Mouse (Mus musculus): ENCODE data around the gene Tex2.
"Not testable (repeated sequence)": the region's sequence is repeated elsewhere in the genome, so short reads cannot be mapped to it uniquely, and the experiment has no call there.

Tex2 gene

DNA sequence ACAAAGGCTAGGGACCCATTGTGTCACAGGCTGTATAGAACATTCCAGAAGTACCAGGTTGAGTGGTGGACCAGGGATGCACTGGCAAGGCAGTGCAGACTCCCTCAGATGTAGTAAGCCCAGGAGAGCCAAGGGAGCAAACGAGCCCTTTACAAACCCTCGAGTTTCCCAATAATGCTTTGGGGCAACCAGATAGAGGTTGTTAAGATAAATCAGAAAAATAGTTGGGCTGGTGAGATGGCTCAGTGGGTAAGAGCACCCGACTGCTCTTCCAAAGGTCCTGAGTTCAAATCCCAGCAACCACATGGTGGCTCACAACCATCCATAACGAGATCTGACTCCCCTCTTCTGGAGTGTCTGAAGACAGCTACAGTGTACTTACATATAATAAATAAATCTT lies 5.5 kb upstream of the Tex2 start:
- DNase-seq (ENCODE audit: low spot score), result not testable (repeated sequence)

DNA sequence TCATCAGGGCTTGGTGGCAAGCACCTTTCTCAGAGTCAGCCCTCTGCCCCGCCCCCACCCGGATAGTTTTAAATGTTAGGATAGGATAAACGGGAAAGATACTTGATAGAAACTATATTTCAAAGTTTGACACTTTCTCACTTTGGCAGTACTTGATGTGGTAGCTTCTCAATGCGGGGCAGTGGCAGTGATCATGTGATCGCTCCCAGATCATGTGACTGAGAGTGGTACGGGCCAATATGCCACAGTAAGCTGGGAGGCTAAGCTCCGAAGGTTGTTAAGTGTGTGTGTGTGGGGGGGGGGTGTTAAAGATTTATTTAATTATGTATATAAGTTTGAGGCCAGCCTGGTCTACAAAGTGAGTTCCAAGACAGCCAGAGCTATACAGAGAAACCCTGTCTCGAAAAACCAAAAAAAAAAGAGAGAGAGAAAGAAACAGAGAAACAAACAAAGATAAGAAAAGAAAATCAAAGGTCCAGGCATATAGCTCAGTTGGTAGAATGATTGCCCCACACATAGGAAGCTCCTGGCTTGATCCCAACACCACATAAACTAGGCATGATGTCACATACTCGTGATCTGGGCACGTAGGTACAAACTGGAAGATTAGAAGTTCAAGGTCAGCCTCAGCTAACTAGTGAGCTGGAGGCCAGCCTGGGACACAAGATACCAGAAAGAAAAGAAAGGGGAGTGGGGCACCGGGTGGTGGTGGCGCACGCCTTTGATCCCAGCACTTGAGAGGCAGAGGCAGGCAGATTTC lies 4.8 kb upstream of the Tex2 start:
- DNase-seq (ENCODE audit: low spot score), result no peak

DNA sequence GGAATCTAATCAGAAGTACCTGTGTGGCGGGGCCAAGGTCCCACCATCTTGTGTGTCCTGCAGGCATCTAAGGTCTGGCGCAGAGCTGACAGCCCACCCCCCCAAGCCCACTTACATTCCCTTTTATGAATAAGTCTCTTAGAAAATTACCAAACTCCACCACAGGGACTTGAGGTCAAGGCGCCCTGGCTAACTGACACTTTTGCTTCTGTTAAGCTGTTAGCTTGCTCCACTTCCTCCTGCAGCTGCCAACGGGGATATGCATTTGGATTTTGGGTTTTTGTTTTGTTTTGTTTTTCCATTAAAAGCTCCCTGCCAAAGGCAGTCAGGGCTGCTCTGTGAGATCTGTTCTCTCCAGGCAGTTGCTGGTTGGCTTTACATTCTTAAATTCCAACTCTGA lies 2.3 kb upstream of the Tex2 start:
- DNase-seq (ENCODE audit: low spot score), result no peak

DNA sequence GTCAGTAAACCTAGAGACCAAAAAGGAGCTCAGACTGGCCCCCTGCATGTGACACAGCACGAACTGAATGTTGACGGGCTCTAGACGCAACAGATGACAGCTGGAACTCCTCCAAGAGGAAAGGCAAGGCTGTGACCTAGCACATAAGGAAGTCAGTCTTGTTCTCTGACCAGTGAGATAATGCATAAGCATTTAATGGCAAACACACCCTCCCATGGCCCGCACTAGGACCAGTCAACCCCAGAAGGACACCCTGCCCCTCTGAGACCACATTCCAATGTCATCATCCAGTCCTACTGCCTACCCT lies 1.1 kb upstream of the Tex2 start:
- peak; percentile 33 for DNase-seq (ENCODE audit: low spot score)

DNA sequence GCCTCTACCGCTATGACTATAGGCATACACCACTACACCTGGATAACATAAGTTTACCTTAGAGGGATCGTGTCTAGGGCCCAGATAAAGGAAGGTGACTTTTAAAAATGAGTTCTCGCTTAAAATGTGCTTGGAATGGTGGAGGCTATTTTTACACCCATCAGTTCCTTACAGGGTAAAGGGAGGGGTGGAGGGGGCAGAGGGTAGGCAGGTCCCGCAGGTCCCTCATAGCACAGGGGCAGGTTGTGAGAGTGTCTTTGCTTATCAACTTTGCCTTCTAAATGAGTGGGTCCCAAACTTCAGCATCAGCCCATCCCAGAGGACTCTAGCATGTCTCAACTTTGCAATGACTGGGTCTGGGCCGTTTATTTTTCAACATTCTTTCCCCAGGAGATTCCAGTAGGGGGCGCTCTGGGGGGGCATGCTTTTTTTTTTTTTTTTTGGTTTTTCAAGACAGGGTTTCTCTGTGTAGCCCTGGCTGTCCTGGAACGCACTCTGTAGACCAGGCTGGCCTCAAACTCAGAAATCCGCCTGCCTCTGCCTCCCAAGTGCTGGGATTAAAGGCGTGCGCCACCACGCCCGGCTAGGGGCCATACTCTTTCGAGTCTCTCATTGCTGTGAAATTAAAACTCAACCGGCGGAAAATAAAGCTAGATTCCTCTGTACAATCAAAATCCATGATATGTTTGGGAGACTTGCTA lies 565 bp upstream of the Tex2 start:
- DNase-seq (ENCODE audit: low spot score), result no peak

DNA sequence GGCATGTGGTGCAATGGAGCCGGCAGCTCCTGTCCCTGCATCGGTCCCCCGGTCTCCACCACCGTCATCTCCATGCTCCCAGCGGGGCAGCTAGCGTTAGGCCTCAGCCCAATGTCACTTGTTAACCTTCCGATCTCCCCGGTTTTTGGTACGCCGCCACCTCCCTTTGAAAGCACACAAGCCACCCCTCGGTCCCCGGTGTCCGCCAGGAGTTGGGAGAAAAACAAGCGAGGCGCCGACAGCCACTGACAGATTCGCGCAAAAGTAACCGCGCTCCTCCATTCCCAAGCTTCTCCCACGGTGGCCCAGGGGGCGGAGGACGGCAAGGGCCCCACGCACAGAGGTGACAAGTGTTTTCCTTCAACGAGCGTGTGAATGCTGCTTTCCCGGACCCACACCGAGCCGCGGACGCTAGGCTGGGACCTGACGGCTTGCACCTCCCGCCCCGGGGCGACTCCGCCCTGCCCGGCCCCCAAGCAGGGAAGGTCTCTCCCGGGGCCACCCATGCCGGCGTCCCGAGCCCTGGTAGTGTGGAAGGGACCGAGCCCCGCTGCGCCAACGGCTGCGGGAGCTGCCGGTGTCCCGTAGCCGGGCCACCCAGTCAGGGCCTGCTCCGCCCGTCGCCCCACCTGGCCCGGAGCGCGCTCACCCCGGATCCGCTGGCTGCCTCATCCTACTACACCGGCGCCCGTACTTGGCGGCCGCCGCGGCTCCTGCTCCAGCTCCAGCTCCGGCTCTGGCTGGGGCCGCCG lies 838 bp downstream of the Tex2 start:
- DNase-seq (ENCODE audit: low spot score), result peak; percentile 67

DNA sequence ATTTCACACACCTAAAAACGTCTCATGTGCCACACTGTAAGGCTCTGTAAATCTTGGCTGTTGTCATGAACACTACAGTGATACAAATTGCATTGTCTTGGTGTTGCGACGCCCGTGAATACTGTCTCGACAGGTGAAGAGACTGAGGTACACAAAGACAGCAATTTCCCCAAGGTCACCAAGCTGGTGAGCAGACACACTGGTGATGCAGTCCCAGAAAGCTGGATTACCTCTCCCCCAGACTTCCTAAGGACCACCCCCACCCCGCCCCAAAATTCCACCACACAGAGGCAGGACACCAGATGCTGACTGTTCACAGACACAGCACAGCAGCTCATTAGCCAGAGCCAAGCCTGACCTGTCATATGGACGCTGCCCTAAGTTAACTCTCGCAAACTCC lies 3.5 kb downstream of the Tex2 start:
- no peak for DNase-seq (ENCODE audit: low spot score)

DNA sequence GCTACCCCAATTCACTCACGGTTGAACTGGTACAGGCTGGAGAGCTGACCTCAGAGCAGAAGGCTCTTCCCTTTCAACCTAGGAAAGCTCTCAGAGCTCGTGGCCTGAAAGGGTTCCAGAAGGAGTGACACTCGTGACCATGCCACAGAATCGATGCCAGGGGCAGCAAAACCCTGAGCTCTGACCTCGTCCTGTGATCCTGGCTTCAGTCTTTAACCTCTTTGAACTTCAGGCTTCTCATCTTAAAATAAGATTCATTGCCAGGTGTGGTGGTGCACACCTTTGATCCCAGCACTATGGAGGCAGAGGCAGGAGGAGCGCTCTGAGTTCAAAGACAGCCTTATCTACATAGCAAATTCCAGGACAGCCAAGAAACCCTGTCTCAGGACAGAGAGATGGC lies 5.9 kb downstream of the Tex2 start:
- DNase-seq (ENCODE audit: low spot score), result no peak

DNA sequence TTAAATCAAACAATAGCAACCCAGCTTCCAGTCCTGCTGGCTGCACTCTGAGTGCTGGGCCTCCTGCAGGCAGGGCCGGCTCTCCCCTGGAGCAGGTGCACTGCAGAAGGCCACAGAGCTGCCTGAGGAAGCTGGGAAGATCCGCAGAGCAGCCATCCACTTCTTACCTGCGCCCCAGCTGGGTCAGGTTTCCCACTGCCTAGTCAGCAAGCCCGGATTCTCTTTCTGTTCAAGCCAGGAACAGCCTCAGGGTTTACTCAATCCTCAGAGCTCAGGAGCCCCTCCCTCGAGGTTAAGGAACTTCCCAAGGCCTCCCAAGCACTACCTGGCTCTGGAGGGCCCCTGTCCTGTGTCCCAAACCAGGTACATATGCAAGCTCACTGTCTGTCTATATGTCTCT lies 7.2 kb downstream of the Tex2 start:
- DNase-seq (ENCODE audit: low spot score), result no peak

DNA sequence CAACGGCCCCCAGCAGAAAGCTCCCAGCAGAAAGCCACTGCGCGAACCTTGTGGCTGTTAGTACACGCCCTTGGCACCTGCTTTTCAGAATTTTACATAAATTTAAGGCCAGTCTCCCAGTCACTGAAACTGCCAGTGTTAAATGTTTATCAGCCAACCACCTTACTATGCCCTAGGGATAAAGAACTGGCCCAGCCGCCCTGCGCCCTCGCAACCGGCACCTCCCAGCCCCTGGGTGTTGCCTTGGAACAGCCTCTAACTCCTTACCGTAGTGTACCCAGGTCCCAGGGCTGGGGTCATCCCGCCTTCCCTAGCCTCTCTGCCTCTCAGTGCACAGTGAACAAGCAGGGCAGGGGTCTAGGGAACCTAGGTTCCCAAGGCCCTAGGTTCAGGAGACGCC lies 10.0 kb downstream of the Tex2 start:
- no peak for DNase-seq (ENCODE audit: low spot score)

DNA sequence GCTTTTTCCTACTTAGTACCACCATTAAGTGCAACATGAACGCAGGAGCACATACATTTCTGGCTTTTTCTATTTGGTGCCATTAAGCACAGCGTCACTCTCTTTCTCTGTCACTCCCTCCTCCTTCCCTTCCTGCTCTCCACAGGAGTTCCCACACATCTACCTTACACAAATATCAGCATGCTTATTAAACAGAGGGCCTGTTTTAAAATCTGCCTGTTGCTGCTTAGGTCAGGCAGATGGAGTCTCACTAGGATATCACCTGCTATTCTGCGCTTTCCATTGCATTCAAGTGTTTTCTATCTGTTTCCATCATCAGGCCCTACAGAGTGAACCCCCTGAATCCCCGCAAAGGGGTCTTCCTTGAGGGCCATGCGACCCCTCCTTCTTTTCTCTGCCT lies 13.1 kb downstream of the Tex2 start:
- DNase-seq (ENCODE audit: low spot score), result no peak

DNA sequence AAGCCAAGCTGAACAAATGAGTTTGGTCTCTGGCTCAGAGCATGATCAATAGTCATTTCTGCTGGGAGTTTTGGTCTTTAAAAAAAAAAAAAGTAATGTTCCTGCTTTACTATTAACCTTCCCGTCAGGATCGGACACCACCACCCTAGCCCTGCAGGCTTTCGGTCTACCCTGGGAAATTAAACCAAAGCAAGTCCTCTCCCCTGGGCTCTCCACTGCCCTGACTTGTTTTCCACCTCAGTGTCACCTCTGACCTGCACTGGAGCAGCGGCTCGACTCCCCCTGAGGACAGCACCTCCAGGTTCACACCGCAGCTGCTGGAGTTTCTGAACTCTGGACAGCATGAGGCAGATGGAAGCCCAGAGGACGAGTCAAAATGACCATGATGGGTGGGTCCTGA lies 13.9 kb downstream of the Tex2 start:
- no peak for DNase-seq (ENCODE audit: low spot score)

DNA sequence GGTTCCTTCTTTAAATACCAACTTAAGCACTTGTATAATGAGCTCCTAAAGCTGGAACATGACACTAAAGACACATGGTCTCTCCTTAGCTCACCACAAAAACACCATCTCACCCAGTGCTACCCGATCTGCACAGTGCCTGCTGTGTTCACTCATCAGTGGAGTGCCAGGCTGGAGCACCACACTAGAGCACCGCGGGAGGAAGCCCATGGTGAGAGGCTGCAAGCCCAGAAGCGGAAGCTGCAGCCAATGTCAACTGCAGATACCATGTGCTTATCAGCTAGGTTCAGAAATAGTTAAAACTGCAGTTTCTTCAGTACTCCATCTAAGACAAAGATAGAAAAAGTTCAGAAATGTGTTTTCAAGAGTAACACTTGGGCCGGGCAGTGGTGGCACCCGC lies 14.9 kb downstream of the Tex2 start:
- DNase-seq (ENCODE audit: low spot score), result no peak

DNA sequence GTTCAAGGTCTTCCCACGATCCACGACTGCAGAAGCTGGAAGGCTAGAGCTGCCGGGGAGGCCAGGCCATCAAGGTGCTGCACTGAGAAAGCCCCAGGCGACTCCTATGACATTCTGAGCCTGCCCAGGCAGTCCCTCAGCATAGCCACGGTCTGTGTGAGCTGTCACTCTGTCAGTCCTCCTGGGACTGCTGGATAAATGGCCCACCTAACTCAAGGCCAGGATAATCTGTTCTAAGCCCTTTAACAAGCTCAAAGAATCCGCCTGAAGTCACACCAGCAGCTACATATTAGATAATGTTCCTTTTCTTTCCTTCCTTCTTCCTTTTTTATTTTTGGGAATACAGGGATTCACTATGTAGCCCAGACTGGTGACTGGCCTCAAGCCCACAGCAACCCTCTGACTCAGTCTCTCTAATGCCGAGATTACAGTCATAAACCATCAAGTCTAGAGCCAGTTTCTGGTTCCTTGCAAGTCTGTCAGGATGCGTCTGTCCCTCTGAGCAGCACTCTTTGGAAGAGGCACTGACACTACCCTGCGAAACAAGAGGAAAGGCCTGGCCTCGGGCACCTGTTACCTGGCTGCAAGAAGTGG lies 15.4 kb downstream of the Tex2 start:
- no peak for DNase-seq (ENCODE audit: low spot score)

DNA sequence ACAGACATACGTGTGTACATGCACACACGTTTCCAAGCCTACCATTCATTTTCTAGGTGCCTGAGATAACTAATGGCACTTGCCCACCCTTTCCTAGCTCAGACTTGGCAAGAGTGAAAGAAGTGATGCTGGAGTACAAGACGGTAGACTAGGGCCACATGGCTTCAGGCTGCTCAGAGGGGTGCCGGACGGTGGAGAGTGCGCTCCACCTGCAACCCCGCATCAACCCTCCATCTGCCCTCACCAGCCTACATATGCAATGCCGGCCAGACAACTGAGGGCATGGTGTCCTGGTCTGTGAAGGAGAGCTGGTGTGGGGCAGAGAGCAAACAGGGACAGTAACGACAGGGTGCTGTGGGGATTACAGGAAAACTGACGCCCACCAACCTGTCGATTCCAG lies 22.0 kb downstream of the Tex2 start:
- no peak for DNase-seq (ENCODE audit: low spot score)

DNA sequence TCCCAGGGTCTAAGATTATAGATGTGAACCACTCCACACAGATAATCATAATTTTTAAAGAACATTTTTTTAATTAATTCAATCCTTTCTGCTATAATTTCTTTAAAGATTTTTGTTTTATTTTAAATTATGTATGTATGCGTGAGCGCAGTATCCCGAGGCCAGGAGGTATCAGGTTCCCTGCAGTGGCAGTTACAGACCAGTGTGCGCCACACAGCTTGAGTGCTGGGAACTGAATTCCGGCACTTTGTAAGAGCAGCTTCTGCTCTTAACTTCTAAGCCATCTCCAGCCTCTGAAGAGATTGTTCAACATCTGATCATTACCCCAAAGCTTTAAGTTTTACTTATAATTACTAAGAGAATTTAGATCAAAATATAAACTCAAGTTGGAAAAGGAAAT lies 23.1 kb downstream of the Tex2 start:
- no peak for DNase-seq (ENCODE audit: low spot score)

DNA sequence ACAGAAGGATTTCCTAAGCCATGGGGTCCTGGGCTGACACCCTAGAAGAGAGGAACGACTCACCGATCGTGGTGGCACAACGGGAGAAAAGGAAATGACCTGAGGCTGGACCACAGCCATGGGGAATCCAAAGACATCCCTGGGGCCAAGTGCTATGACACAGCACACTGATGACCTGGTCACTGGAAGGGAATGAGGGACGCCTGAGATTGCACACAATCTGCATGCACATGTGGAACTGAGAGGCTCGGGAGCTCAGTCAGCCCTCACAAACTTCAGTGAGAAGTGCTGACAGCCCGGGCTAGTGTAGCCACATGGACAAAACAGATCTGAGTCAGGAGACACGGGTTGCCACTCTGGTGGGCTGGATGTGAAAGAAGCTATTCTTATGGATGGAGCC lies 24.4 kb downstream of the Tex2 start:
- no peak for DNase-seq (ENCODE audit: low spot score)

DNA sequence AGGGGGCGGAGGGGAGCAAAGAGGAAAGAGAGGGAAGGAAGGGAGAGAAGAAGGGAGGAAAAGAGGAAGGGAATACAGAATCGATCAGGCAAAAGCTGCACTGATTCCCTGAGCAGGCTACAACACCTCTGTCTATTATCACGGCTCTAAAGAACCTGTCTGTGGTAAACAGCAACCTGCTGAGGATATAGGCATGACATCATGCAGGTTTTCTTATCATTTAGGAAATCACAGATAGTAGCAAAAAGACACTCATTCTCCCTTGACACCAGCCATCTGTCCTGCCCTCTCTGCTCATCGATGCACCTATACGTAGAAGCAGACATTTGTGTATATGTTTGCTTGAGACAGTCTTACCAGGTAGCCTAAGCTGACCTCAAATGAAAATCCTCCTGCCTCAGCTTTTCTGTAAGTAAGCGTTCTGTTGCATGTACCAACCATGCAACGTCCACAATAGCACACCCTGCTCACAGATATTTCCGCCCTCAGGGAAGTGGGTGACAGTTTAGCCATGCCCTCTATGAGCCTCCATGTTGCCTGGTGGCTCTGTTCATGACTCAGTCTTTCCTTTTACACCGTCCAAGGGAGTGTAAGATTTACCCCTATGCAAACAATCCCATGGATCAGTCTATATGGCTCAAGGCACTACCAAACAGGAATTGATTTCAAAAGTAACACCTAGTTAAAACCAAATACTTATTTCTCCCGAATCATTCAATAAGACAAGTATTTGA lies 25.3 kb downstream of the Tex2 start:
- no peak for DNase-seq (ENCODE audit: low spot score)

DNA sequence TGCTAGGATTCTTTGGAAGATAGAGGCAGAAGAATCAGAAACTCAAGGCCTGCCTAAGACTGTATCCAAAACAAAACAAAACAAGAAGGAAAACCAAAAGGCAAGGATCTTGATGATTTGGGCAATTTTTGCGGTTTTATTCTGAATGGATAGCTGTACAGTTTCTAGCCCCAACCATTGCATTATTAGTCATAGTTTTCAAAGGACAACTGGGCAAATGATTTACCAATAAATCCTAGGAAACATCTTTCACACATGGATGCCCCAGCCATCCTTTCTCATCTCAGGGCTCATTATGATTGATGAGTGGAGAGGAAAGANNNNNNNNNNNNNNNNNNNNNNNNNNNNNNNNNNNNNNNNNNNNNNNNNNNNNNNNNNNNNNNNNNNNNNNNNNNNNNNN lies 29.4 kb downstream of the Tex2 start:
- DNase-seq (ENCODE audit: low spot score), result no peak

DNA sequence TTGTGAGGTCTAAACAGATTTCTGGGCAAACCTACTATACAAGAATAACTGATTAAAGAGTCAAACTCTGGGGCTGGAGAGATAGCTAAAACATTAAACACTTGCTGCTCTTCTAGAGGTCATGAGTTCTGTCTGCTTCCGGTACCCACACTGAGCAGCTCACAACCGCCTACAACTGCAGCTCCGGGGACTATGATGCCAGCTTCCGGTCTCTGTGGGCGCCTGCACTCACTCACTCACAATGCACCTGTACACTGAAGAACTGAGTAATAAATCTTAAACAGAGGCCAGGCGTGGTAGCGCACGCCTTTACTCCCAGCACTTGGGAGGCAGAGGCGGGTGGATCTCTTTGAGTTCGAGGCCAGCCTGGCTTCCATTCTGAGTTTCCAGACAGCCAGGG lies 31.9 kb downstream of the Tex2 start:
- no peak for DNase-seq (ENCODE audit: low spot score)

DNA sequence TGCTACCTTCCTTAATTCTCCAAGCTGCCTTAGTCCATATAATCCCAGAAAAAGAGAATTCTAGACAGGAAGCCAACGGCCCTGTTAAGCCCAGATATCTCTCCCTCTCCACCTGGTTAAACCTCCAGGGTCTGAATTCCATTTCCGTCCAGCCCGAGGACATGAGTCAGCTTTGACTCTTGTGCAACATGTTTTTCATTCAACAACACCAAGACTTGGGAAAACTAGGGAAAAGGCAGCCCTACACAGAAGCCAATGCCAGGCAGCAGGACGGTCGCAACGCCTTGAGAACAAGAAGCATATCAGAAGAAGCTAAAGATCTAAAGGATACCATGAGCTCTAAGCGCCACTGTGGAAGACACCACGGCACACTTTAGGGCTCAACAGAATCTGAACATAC lies 32.8 kb downstream of the Tex2 start:
- DNase-seq (ENCODE audit: low spot score), result no peak

DNA sequence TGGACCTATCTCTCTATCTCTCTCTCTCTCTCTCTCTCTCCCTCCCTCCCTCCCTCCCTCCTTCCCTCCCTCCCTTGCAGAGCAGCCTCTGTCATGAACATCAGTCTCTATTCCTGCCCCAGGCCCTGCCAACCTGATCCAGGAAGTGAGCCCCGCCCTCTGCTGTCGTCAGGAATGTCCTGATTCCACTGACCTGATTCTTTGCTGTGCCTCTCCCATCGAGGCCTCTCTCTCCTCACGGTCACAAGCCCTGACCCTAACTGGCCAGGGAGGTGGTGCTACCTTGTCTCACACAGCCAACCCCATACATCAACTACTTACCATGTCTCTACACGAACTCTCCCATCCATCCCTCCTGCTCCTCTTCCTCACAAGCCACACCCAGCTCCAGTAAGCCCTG lies 33.3 kb downstream of the Tex2 start:
- peak; percentile 44 for DNase-seq (ENCODE audit: low spot score)
